Mouse (Mus musculus) erythroblast, embryonic 14.5 days (primary cell): ENCODE results near the gene Gnl1.
"Not testable (repeated sequence)": the region's sequence is repeated elsewhere in the genome, so short reads cannot be mapped to it uniquely, and the experiment has no call there.

Experiments
- GATA1 ChIP-seq: IDR thresholded peaks from 2 replicates; pipeline ENCODE4 v1.6.1; 2012; ENCODE audit warnings: low read length, inconsistent platforms, mixed read lengths
- TAL1 ChIP-seq: IDR thresholded peaks from 3 replicates; pipeline ENCODE4 v1.6.1; 2012; ENCODE audit warnings: low read length, inconsistent platforms, mixed read lengths

DNA sequence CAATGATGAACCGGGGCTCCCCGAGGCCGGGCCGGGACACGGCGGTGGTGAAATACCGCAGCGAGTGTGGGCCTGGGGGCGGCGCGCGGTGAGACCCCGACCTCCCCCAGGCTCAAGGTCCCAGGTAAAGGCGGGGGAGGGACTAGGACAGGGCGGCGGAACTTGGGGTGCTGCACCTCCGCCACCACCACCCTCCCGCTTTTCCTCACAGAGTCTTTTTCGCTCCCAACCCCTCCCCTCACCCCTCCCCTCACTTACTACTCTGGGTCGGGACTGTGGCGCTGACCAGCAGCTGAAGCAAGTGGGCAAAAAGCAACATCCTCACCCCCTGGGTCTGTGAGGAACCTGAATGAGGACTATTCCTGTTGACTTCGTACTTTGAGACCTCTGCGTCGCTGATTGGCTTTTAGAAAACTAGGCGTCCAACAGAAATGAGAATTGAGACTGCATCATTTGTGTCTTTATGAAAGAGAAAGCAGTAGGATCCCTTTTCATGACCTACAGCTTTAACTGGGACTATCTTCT, 52.8 kb downstream of the Gnl1 start, which contains the start of gene H2-T23:
- not testable (repeated sequence) for TF ChIP-seq GATA1, TAL1
